Comparison of ENCODE assay signal across 17 mouse cellular contexts in the genomic region with DNA sequence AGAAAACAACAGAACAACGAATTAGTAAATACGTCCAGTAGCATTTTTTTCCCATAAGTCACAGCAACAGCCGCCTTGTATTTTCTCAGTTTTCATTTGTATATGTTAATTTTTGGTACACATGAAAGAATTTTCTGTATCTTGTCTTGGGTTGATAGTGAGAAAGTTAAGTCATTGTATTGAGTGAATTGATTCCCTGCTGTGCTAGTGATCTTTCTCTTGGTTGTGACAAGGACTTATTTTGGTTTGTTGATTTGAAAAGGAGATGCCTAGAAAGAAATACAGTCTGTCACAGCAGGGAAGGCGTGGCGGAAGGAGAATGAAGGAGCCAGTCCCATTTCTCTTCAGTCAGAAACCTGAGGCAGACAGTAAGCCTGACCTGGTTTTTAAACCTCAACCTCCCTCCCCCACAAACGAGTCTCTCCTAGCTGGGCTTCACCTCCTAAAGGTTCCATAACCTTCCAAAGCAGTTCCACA.
"Had no signal": no experiment of that assay in that cellular context is flagged by ENCODE, and none has a peak within 500 bp of the region (broad histone marks: within the 10 kb centered on the region; RNA-seq: fewer than 3 reads in every experiment).

No protein-coding gene starts in this region.

- H3K9me3 ChIP-seq: midbrain, embryonic 10.5 days; midbrain, embryonic 12.5 days; neural tube, embryonic 13.5 days; neural tube, embryonic 15.5 days had no signal

- H3K27ac ChIP-seq: midbrain, embryonic 10.5 days; midbrain, embryonic 12.5 days; neural tube, embryonic 13.5 days; neural tube, embryonic 15.5 days had no signal

- H3K36me3 ChIP-seq: midbrain, embryonic 10.5 days; midbrain, embryonic 12.5 days; neural tube, embryonic 13.5 days; neural tube, embryonic 15.5 days had no signal

- H3K27me3 ChIP-seq: midbrain, embryonic 12.5 days; neural tube, embryonic 13.5 days; neural tube, embryonic 15.5 days had no signal

- H3K4me3 ChIP-seq: midbrain, embryonic 10.5 days; midbrain, embryonic 12.5 days; myocyte; neural tube, embryonic 13.5 days; neural tube, embryonic 15.5 days had no signal

- H3K4me1 ChIP-seq: midbrain, embryonic 10.5 days; midbrain, embryonic 12.5 days; neural tube, embryonic 13.5 days; neural tube, embryonic 15.5 days had no signal

- DNase-seq: lung, embryonic 14.5 days; lung, postnatal 10 days; lung, postnatal 4 days; midbrain, embryonic 14.5 days; retina, postnatal 1 day; right cerebral cortex, adult 18-20 months; right cerebral cortex, postnatal 25 days; right cerebral cortex, postnatal 4 days; spleen, adult 18-20 months; thymus, adult 18-20 months; thymus, postnatal 14 days; thymus, postnatal 36 days had no signal
